Mouse (Mus musculus) c-Kit-negative CD71-positive TER-119-positive erythroid progenitor cells, embryonic 14.5 days (primary cell): ENCODE data around the gene Gm815.

ENCODE experiments used
- DNase-seq: peaks from one replicate; pipeline ENCODE4 v3.0.0-alpha.2; 2013; ENCODE audit warnings: low read depth, low spot score

Gm815 gene

GRCm38 (mm10) chr19:26885616-26886015 is at the start of gene Gm815:
Gene Gm815 (plus strand): TSS chr19:26885881.
- DNase-seq: no peak

DNA sequence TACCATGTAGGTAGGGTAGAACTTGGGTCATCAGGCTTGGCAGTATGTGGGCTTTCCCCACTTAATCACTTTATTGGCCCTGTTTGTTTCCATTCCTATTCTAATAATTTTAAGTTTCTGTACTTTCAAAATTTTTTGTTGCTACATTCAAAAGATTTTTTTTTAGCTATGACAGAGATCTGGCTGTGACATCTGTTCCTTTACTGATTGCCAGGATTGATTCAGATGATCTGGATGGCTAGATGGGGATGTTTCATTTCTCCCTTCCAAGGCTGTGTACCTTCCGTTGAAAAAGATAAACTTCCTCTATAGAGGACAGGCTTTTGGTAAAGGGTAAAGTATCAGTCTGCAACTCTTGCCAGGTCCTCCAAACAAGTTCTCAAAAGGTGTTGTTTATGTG is 48.1 kb upstream of the Gm815 start:
- DNase-seq: no peak

GRCm38 (mm10) chr19:26843896-26844295 is 41.8 kb upstream of the Gm815 start:
- no peak for DNase-seq

DNA sequence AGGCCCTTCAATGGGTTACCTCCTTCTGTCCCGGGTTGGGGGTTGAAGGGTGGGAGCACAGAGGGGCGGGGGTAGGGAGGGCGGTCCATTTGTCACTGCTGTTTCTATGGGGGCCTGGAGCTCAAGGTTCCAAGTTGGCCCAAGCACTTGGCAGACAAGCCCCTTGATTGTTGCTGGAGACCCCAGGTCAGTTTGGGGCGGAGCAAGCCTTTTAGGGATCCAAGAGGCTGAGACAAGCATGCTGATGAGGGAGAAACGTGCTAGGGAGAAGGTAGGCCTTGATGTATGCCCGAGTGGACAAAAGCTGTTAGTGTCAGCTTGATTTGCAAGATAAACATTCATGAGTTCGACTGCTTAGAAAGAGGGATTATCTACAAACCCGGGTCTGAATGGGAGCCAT is 40.9 kb upstream of the Gm815 start:
- no peak for DNase-seq

- DNase-seq: no peak
These were observed 40.2 kb upstream of the Gm815 start for GRCm38 (mm10) chr19:26845276-26846016.

GRCm38 (mm10) chr19:26846017-26846285 is 39.7 kb upstream of the Gm815 start:
- DNase-seq: no peak

- no peak for DNase-seq
These were observed 34.5 kb upstream of the Gm815 start for GRCm38 (mm10) chr19:26851017-26851782.

GRCm38 (mm10) chr19:26852325-26852900 is 33.3 kb upstream of the Gm815 start:
- no peak for DNase-seq

- DNase-seq: no peak
These were observed 31.9 kb upstream of the Gm815 start for GRCm38 (mm10) chr19:26853701-26854282.

- no peak for DNase-seq
These were observed 31.0 kb upstream of the Gm815 start for GRCm38 (mm10) chr19:26854661-26855060.

DNA sequence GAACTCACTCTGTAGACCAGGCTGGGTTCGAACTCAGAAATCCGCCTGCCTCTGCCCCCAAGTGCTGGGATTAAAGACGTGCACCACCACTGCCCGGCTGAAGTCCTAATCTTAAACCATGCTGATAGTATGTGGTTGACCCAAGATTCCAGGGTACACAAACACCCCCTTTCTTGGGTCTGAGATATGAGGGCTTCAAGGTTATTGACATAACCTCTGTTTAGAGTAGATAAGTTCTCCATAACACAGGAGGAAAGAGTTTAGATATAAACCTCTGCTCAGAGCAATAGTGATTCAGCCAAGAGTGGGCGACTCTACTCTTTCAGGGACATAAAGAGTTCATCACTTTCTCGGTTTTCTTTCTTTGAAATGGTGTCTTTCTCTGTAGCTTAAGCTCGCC is 30.5 kb upstream of the Gm815 start:
- no peak for DNase-seq

DNA sequence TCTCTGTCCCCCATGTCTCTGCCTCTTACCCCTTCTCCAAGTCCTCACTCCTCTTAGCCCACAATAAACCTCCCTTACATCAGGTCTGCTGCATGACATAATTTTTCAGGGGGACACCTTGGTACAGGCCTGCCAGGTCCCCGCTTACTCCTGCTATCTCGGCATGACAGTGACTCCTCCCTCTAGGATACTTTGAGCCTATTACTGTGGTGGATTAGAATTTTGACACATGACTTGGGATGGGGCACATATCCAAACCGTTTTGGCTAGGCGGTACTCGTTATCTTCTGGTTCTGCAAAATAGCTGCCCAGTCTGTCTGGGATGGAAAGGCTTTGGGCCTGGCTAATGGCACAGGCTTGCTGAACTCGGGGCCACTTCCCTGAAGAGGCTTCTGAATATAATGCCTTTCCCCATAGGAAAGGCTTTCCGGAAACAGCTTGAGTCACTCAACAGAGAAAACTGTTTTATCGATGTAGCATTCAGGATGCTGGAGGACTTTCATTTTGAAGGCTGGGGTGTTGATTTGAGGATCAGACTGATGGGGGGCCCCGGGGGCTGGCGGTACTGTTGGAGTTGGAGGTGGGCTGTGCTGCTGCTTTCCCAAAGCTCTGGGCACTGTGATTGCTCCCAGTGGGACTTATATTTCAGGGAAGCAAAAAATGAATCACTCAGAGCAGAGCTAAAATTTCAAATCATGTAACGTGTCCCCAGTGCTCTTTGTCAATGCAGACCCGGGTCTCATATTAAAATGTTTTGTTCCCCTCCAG is 27.1 kb upstream of the Gm815 start:
- no peak for DNase-seq

DNA sequence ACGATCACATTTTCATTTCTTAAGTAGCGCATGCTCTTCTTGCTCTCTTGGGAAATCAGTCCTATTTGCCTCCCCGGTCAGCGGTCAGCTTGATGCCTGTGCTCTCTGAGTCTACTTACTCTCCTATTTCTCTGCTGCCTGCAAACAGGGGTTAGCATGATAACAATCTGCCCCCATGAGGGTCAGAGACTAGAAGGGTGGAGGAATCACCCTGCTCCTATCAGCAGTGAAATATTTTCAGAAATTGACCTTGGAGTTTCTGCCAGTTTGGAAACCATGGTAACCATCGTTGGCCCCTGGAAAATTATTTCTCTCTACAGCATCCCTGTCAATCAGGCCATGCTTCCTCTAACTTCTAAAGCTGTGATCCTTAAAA is 26.5 kb upstream of the Gm815 start:
- DNase-seq: no peak

DNA sequence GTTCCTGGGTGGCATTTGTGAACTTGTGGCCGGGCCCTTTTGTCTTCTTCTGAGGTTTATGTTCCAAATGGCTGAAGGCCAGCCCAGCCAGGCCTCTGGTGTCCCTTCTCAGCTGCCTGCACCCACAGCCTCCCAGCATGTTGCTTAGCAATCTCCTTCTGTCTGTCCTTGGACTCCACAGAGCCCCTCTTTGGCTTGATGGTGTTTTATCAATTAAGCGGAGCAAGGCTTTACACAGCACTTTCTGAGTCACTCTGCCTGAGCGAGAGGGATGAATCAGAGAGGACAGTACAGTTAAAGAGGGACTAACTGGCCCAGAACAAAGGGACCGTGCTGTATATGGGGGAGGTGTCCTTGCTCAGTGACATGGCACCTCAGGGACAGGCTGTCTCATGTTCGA is 22.0 kb upstream of the Gm815 start:
- DNase-seq: no peak

DNA sequence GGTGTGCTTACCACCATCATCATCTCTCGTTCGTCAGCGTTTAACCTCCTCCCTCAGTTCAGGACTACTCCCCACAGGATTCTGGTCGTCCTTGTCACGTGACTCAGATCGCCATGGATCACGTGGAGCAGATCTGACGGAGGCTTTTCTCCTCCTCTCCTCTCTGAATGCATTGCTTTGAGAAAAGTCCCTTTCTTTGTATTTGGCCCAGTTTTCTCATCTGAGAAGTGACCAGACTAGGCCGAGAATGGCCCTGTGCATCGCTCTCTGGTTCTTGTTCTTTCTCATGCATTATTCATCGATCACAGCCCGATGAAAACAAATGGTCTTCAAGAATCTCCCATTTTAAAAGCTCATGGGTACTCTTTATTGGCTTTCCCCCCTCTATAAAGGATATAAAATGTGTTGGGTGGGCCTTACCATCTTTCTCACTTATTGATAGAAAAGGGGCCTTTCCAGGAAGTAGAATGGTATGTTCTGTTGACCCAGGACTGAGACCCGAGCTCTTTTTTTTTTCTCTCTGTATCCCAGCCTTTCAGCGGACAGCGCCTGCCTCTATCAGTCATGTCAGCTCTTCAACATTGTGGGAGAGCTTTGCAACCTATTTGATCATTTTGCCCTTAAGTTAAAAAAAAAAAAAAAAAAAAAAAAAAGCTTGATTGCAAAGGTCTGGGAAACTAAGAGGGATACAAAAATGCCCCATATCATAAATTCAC is 20.5 kb upstream of the Gm815 start:
- no peak for DNase-seq

DNA sequence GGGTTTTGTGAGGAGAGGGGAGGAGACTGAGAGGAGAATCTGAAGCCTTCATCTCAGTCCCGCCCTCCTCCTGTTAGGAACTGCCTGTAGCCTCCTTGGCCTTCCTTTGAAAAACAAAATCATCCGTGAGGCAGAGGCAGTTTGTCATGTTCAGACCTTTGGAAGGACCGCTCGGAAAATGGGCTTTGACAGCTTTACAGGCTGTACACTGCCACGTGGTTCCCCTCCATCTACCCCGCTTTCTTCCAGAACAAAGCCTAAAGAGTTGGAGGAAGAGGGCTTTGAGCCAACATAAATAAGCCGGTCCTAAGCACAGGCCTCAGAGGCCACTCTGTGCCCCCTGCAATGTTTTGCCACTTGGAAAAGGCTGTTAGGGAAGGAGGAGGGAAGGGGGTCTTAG is 19.9 kb upstream of the Gm815 start:
- DNase-seq: no peak

GRCm38 (mm10) chr19:26869591-26869990 is 16.1 kb upstream of the Gm815 start:
- no peak for DNase-seq

DNA sequence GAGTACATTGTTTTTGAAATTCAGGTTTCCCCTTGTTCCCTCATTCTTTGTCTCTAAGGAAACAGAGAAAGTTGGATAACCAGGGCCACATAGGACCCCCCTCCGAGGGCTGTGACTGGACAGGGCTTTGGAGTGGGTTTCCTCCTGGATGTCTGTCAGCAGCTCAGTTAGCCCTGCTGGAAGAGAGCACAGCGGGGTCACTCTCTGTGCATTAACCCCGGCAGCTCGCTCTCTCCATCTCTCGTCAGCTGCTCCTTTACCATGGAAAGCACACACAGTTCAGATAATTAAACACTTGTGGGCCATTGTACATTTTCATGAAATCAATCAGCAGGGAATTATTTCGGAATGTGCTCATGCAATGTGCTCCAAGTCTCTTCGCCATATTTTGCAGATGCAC is 15.4 kb upstream of the Gm815 start:
- no peak for DNase-seq

DNA sequence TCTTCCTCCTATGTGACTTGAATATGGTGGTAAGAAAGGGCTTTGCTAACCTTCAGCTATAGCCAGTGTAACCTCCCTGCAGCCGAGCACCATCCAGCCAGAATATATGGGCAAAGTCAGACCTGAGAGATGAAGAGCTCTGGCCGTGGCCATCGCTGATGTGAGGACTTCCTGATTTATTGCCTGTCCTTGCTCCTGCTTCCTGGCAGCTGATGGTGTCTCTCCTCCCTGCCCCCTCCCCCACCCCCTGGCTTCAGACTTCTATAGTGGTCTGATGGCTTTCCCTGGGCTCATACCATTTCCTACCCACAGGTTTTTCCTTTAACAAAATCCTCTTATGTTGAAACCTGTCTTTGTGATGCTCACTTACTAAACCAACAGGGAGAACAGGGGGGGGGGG is 14.6 kb upstream of the Gm815 start:
- DNase-seq: no peak

- DNase-seq: no peak
These were observed 12.8 kb upstream of the Gm815 start for GRCm38 (mm10) chr19:26872886-26873285.

GRCm38 (mm10) chr19:26875601-26876000 is 10.1 kb upstream of the Gm815 start:
- DNase-seq: no peak
